Mouse (Mus musculus) ES-Bruce4 (cell line): ENCODE data around the gene Shisa2. TPM values are rescaled to one million over a fixed set of nuclear protein-coding genes. Genes with fewer than 3 reads are reported as not detected.

ENCODE experiments used
- H3K27ac ChIP-seq: 2 replicates; pipeline ENCODE4 v1.5.1; 2012; ENCODE audit warnings: low read length, inconsistent platforms; ENCODE audit not compliant: insufficient read depth
- H3K27me3 ChIP-seq: 2 replicates; pipeline ENCODE4 v1.6.1; 2012; ENCODE audit warnings: mild to moderate bottlenecking, low read length, inconsistent platforms; ENCODE audit not compliant: control insufficient read depth, poor library complexity, insufficient read depth, severe bottlenecking
- H3K36me3 ChIP-seq: 2 replicates; pipeline ENCODE4 v1.6.1; 2012; ENCODE audit warnings: inconsistent platforms, mild to moderate bottlenecking, low read length, moderate library complexity; ENCODE audit not compliant: control insufficient read depth, poor library complexity, insufficient read depth, severe bottlenecking
- H3K4me1 ChIP-seq: one replicate; pipeline ENCODE4 v1.8.1; 2011; ENCODE audit warnings: low read length; ENCODE audit not compliant: control insufficient read depth, insufficient read depth
- H3K4me3 ChIP-seq: 2 replicates; pipeline ENCODE4 v1.5.1; 2011; ENCODE audit warnings: low read depth, mild to moderate bottlenecking, low read length
- H3K9ac ChIP-seq: 2 replicates; pipeline ENCODE4 v1.6.1; 2012; ENCODE audit warnings: low read depth, mild to moderate bottlenecking, inconsistent platforms; ENCODE audit not compliant: poor library complexity, severe bottlenecking
- H3K9me3 ChIP-seq: replicated peaks from 2 replicates; pipeline ENCODE4 v1.6.1; 2012; ENCODE audit warnings: mild to moderate bottlenecking, low read length, inconsistent platforms; ENCODE audit not compliant: control insufficient read depth, poor library complexity, insufficient read depth, severe bottlenecking
- CTCF ChIP-seq: IDR thresholded peaks from one replicate; pipeline ENCODE4 v1.8.1; 2011; ENCODE audit warnings: low read depth, low read length
- EP300 ChIP-seq: IDR thresholded peaks from 2 replicates; pipeline ENCODE4 v1.6.1; 2011; ENCODE audit warnings: low read depth, low read length; ENCODE audit not compliant: insufficient read depth
- POLR2A ChIP-seq: IDR thresholded peaks from one replicate; pipeline ENCODE4 v1.8.1; 2011; ENCODE audit warnings: low read length; ENCODE audit not compliant: insufficient read depth
- polyA plus RNA-seq: library from polyadenylated mRNA; stranded (reverse); fragments of >200 nt; gene quantifications from 2 replicates; pipeline ENCODE4 v1.2.4, GENCODE M21; 2011; ENCODE audit warnings: low read depth; ENCODE audit not compliant: missing spikeins, insufficient read depth, insufficient read length

Shisa2 gene
- polyA plus RNA-seq, 1 experiment, result 2.5 TPM

DNA sequence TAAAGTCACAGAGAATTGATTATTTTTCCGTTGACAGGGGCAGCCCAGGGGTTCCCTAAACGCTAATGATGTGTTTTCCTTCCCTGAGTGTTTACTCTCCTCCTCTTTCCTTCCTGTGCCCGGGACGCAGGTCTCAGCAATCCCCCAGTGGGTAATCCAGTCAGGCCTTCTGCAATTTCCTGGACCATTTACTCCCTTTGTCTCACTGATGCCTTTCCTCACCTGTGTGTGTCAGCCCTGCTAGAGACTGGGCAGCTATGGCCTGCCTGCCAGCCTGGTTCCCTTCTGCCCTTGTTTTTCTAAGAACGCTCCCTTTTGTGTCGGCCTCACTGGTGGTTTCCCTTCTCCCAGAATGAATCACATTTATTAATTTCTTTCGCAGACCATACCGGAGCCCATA lies 49.4 kb downstream of the Shisa2 start:
- no peak for TF ChIP-seq EP300
- no peak for TF ChIP-seq CTCF
- no peak for TF ChIP-seq POLR2A
- H3K27ac ChIP-seq, result no peak overlapping the region

GRCm38 (mm10) chr14:59675330-59675729 lies 50.2 kb downstream of the Shisa2 start:
- TF ChIP-seq EP300 (no peak), CTCF (no peak), POLR2A (no peak)
- Histone ChIP-seq H3K36me3 (no peaks in the 10 kb centered on the region), H3K9ac (no peak overlapping the region), H3K27me3 (no peaks in the 10 kb centered on the region), H3K4me1 (no peaks in the 10 kb centered on the region), H3K27ac (no peak overlapping the region), H3K9me3 (no peaks in the 10 kb centered on the region), H3K4me3 (no peak overlapping the region)

More for the DNA sequence above, 49.4 kb downstream of the Shisa2 start:
- Histone ChIP-seq H3K36me3 (no peaks in the 10 kb centered on the region), H3K9ac (no peak overlapping the region), H3K9me3 (no peaks in the 10 kb centered on the region), H3K4me1 (no peaks in the 10 kb centered on the region), H3K27me3 (no peaks in the 10 kb centered on the region), H3K4me3 (no peak overlapping the region)

GRCm38 (mm10) chr14:59677598-59678003 lies 52.5 kb downstream of the Shisa2 start:
- no peak for TF ChIP-seq EP300
- H3K4me3 ChIP-seq, result no peak overlapping the region

More at GRCm38 (mm10) chr14:59677598-59678003, 52.5 kb downstream of the Shisa2 start:
- Histone ChIP-seq H3K4me1 (no peaks in the 10 kb centered on the region), H3K27ac (no peak overlapping the region), H3K9me3 (no peaks in the 10 kb centered on the region), H3K36me3 (no peaks in the 10 kb centered on the region), H3K9ac (no peak overlapping the region), H3K27me3 (no peaks in the 10 kb centered on the region)

Other genes with a start within 250 kb of the Shisa2 start
- gene Phf11c, start 229.9 kb upstream of the Shisa2 start, polyA plus RNA-seq, result 1.0 and 1.1 TPM in 2 replicates
- 11.9 and 12.1 TPM in 2 replicates for gene Setdb2, start 184.4 kb upstream of the Shisa2 start, polyA plus RNA-seq
- 30.9 and 36.6 TPM in 2 replicates for gene Cab39l, start 184.3 kb upstream of the Shisa2 start, polyA plus RNA-seq
- gene Cdadc1, start 27.3 kb upstream of the Shisa2 start, polyA plus RNA-seq, result 14.2 and 17.8 TPM in 2 replicates